Mouse (Mus musculus) MN1 (cell line): ENCODE data around the gene Asb2.

ENCODE experiments used
- DNase-seq: peaks from one replicate; pipeline ENCODE4 v3.0.0-alpha.2; 2016; ENCODE audit warnings: low spot score

The Asb2 gene

GRCm38 (mm10) chr12:103360812-103361211, 5.0 kb upstream of the Asb2 start:
- DNase-seq = no peak

GRCm38 (mm10) chr12:103358951-103359801, 3.4 kb upstream of the Asb2 start:
- no peak for DNase-seq

GRCm38 (mm10) chr12:103358216-103358615, 2.4 kb upstream of the Asb2 start:
- no peak for DNase-seq

- no peak for DNase-seq
Measured at GRCm38 (mm10) chr12:103356415-103356748, 581 bp upstream of the Asb2 start.

- peak; percentile 39 for DNase-seq
Measured at GRCm38 (mm10) chr12:103353538-103353937, 2.3 kb downstream of the Asb2 start.

- no peak for DNase-seq
Measured at GRCm38 (mm10) chr12:103352735-103353134, 3.1 kb downstream of the Asb2 start.

- DNase-seq = peak; percentile 77
Measured at GRCm38 (mm10) chr12:103348506-103348905, 7.3 kb downstream of the Asb2 start.

- DNase-seq = no peak
Measured at GRCm38 (mm10) chr12:103347406-103347805, 8.4 kb downstream of the Asb2 start.

- peak; percentile 14 for DNase-seq
Measured at GRCm38 (mm10) chr12:103346945-103347344, 8.9 kb downstream of the Asb2 start.

- DNase-seq = no peak
Measured at GRCm38 (mm10) chr12:103344934-103345333, 10.9 kb downstream of the Asb2 start.

GRCm38 (mm10) chr12:103343456-103343855, 12.3 kb downstream of the Asb2 start:
- DNase-seq = no peak

- no peak for DNase-seq
Measured at GRCm38 (mm10) chr12:103341212-103341611, 14.6 kb downstream of the Asb2 start.

GRCm38 (mm10) chr12:103338162-103338798, 17.5 kb downstream of the Asb2 start:
- DNase-seq = peak; percentile 37

GRCm38 (mm10) chr12:103336766-103337165, 19.0 kb downstream of the Asb2 start:
- no peak for DNase-seq

- DNase-seq = no peak
Measured at GRCm38 (mm10) chr12:103333426-103333825, 22.4 kb downstream of the Asb2 start.

- DNase-seq = no peak
Measured at GRCm38 (mm10) chr12:103332879-103333278, 22.9 kb downstream of the Asb2 start.

GRCm38 (mm10) chr12:103331491-103331890, 24.3 kb downstream of the Asb2 start:
- DNase-seq = peak; percentile 29

- no peak for DNase-seq
Measured at GRCm38 (mm10) chr12:103328448-103329191, 27.2 kb downstream of the Asb2 start.

- no peak for DNase-seq
Measured at GRCm38 (mm10) chr12:103327107-103327506, 28.7 kb downstream of the Asb2 start.

- DNase-seq = no peak
Measured at GRCm38 (mm10) chr12:103326569-103326968, 29.2 kb downstream of the Asb2 start.

GRCm38 (mm10) chr12:103325156-103325857, 30.5 kb downstream of the Asb2 start:
- peak; percentile 52 for DNase-seq

- peak; percentile 39 for DNase-seq
Measured at GRCm38 (mm10) chr12:103322801-103323200, 33.0 kb downstream of the Asb2 start.
